Mouse (Mus musculus) G1E (cell line): ENCODE measurements around the gene Agpat3. TPM values are rescaled to one million over a fixed set of nuclear protein-coding genes. Genes with fewer than 3 reads are reported as not detected.

ENCODE experiments used
- ATAC-seq: 2 replicates; pipeline ENCODE4 v1.8.0; 2016; ENCODE audit warnings: mild to moderate bottlenecking; ENCODE audit not compliant: insufficient number of reproducible peaks, poor library complexity, low FRiP score, severe bottlenecking; ENCODE audit errors: extremely low read depth
- DNase-seq: peaks from one replicate; pipeline ENCODE4 v3.0.0; 2012; ENCODE audit warnings: low spot score
- H3K27me3 ChIP-seq: 2 replicates; pipeline ENCODE4 v1.6.1; 2012; ENCODE audit warnings: mild to moderate bottlenecking, low read length, inconsistent platforms; ENCODE audit not compliant: insufficient read depth
- H3K36me3 ChIP-seq: replicated peaks from 2 replicates; pipeline ENCODE3; 2012; ENCODE audit warnings: mild to moderate bottlenecking, inconsistent platforms
- H3K4me1 ChIP-seq: 2 replicates; pipeline ENCODE4 v1.6.1; 2012; ENCODE audit warnings: low read depth, low read length, inconsistent platforms, mixed read lengths; ENCODE audit not compliant: insufficient read depth
- H3K4me3 ChIP-seq: 2 replicates; pipeline ENCODE4 v1.5.1; 2012; ENCODE audit warnings: low read depth, mild to moderate bottlenecking, inconsistent platforms, low read length, moderate library complexity, mixed read lengths
- H3K9me3 ChIP-seq: replicated peaks from 2 replicates; pipeline ENCODE4 v1.6.1; 2012; ENCODE audit warnings: inconsistent platforms
- CTCF ChIP-seq: IDR thresholded peaks from 2 replicates; pipeline ENCODE4 v1.5.1; 2012; ENCODE audit warnings: low read depth, low read length, inconsistent platforms, mixed read lengths
- GATA1 ChIP-seq: IDR thresholded peaks from 2 replicates; pipeline ENCODE4 v1.6.1; 2012; ENCODE audit warnings: borderline replicate concordance, low read length, inconsistent platforms, mixed read lengths
- GATA2 ChIP-seq: IDR thresholded peaks from 2 replicates; pipeline ENCODE4 v1.6.1; 2012; ENCODE audit warnings: low read depth, low read length, inconsistent platforms, borderline replicate concordance
- POLR2AphosphoS5 ChIP-seq: IDR thresholded peaks from 2 replicates; pipeline ENCODE4 v1.6.1; 2012; ENCODE audit warnings: low read depth, low read length, inconsistent platforms; ENCODE audit not compliant: insufficient replicate concordance
- TAL1 ChIP-seq: conservative IDR thresholded peaks from 2 replicates; pipeline ENCODE4 v1.6.1; 2012; ENCODE audit warnings: low read depth, low read length, inconsistent platforms, mixed read lengths
- polyA plus RNA-seq: library from polyadenylated mRNA; stranded (reverse); fragments of >175 nt; gene quantifications from 2 replicates; pipeline ENCODE4 v1.2.3, GENCODE M21; 2012
- total RNA-seq, 2 experiments: library from RNA; stranded (forward) in 1 of 2; stranded (reverse) in 1 of 2; fragments of 200-1000 nt in 1 of 2; fragments of >200 nt in 1 of 2; fragmentation: Nextera tagmentation in 1 of 2; gene quantifications; 2 replicates each; pipeline ENCODE4 v1.2.3; 2014 to 2017

Agpat3 gene
- total and polyA plus RNA-seq, 3 experiments = 2.3 to 2.9 (median 2.3) TPM

GRCm38 (mm10) chr10:78258142-78258675 lies 94.1 kb downstream of the Agpat3 start:
- DNase-seq (no peak), ATAC-seq (no peak)
- Histone ChIP-seq H3K4me1 (peaks cover 4% of the 10 kb centered on the region; the same call in 1 of the 2 replicates), H3K9me3 (no peaks in the 10 kb centered on the region), H3K4me3 (no peak overlapping the region), H3K27me3 (peaks cover 54% of the 10 kb centered on the region), H3K36me3 (no peaks in the 10 kb centered on the region)
- no peak for TF ChIP-seq CTCF
- TF ChIP-seq TAL1 = no peak
- TF ChIP-seq GATA2 = no peak
- TF ChIP-seq POLR2AphosphoS5 = no peak
- TF ChIP-seq GATA1 = no peak

DNA sequence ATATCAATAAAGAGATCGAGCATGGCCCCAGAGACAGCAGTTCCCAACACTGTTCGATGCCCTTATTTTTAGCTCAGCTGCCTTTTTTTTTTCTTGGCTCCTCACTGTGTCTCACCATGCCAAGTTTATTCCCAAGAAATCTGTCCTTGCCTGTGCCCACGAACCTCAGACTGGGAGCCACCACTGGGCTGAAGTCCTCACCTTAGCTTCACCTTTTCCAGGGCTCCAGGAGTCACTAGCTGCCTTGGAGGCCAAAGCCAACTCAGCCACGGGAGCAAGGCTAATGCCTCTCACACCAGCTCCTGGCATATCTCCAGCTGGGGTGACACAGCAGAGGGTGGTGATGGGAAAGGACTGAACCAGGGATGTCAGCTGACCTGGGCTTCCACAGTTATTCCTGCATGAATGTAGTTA lies 96.6 kb downstream of the Agpat3 start:
- DNase-seq (peak; percentile 16), ATAC-seq (no peak)
- H3K36me3 ChIP-seq = no peaks in the 10 kb centered on the region
- no peak for TF ChIP-seq POLR2AphosphoS5
- no peak for TF ChIP-seq GATA2
- TF ChIP-seq GATA1 = no peak
- TF ChIP-seq CTCF = no peak
- no peak for TF ChIP-seq TAL1
- no peak overlapping the region for H3K4me3 ChIP-seq
- no peaks in the 10 kb centered on the region for H3K9me3 ChIP-seq
- H3K4me1 ChIP-seq = peaks cover 4% of the 10 kb centered on the region; the same call in 1 of the 2 replicates
- peaks cover 34% of the 10 kb centered on the region for H3K27me3 ChIP-seq

GRCm38 (mm10) chr10:78247206-78247605 lies 105.1 kb downstream of the Agpat3 start:
- TF ChIP-seq TAL1 = no peak
- TF ChIP-seq GATA2 = no peak
- no peak for TF ChIP-seq GATA1
- no peak for TF ChIP-seq POLR2AphosphoS5
- TF ChIP-seq CTCF = no peak
- ATAC-seq (no peak), DNase-seq (no peak)
- Histone ChIP-seq H3K27me3 (0 out of 2 replicates have a peak, but pooled peaks cover 2% of the 10 kb centered on the region), H3K4me3 (no peak overlapping the region), H3K9me3 (no peaks in the 10 kb centered on the region), H3K36me3 (peaks cover 7% of the 10 kb centered on the region), H3K4me1 (peaks cover 41% of the 10 kb centered on the region)

GRCm38 (mm10) chr10:78246725-78247124 lies 105.6 kb downstream of the Agpat3 start:
- DNase-seq (no peak), ATAC-seq (peak; percentile 17; the same call in 1 of the 2 replicates)
- Histone ChIP-seq H3K4me3 (no peak overlapping the region; the same call in 1 of the 2 replicates), H3K4me1 (peaks cover 41% of the 10 kb centered on the region), H3K36me3 (peaks cover 10% of the 10 kb centered on the region), H3K27me3 (0 out of 2 replicates have a peak, but pooled peaks cover 2% of the 10 kb centered on the region), H3K9me3 (no peaks in the 10 kb centered on the region)
- TF ChIP-seq TAL1 (0 out of 2 replicates have a peak, but pooled peaks have one; percentile 19), CTCF (no peak)

- DNase-seq = no peak
- peaks cover 20% of the 10 kb centered on the region for H3K36me3 ChIP-seq
- TF ChIP-seq POLR2AphosphoS5 (no peak), CTCF (no peak), GATA2 (no peak), GATA1 (no peak), TAL1 (no peak)
- peak overlapping the region; percentile 94 for H3K4me3 ChIP-seq
- no peaks in the 10 kb centered on the region for H3K27me3 ChIP-seq
- no peaks in the 10 kb centered on the region for H3K9me3 ChIP-seq
- peaks cover 44% of the 10 kb centered on the region for H3K4me1 ChIP-seq
- no peak; the same call in 1 of the 2 replicates for ATAC-seq
Observed at GRCm38 (mm10) chr10:78245225-78245547, 107.1 kb downstream of the Agpat3 start.

GRCm38 (mm10) chr10:78244438-78245224 lies 107.7 kb downstream of the Agpat3 start, which contains the start of gene Trappc10:
Gene Trappc10, minus strand, starts transcription at chr10:78244641.
- Histone ChIP-seq H3K9me3 (no peaks in the 10 kb centered on the region), H3K4me3 (peak within 1 kb of the TSS; percentile 94), H3K4me1 (peaks cover 48% of the 10 kb centered on the region), H3K36me3 (peaks cover 25% of the 10 kb centered on the region), H3K27me3 (no peaks in the 10 kb centered on the region)
- TF ChIP-seq GATA1 (no peak), GATA2 (no peak), TAL1 (no peak), CTCF (no peak), POLR2AphosphoS5 (no peak)
- peak; percentile 84 for ATAC-seq
- DNase-seq = peak; percentile 93
